ENCODE assay signal across 8 mouse cellular contexts in genomic region chr10:122008731-122009391, GRCm38 (mm10). TPM values are rescaled to one million over a fixed set of nuclear protein-coding genes. Genes with fewer than 3 reads are reported as not detected.
DNase-seq lines count a peak whose midpoint lies in the region; ATAC-seq and TF ChIP-seq lines count a peak whose summit lies in the region.

No protein-coding gene starts in this region.

- no peaks in the 10 kb centered on the region for H3K36me3 ChIP-seq in limb, embryonic 13.5 days
- no peaks in the 10 kb centered on the region for H3K36me3 ChIP-seq in midbrain, embryonic 13.5 days

- H3K4me1 ChIP-seq in brown adipose tissue, adult 24 weeks (ENCODE audit: control insufficient read depth, insufficient read depth, insufficient read length, low read length) = peaks cover 19% of the 10 kb centered on the region; the same call in 1 of the 2 replicates
- H3K4me1 ChIP-seq in limb, embryonic 13.5 days = peaks cover 26% of the 10 kb centered on the region
- H3K4me1 ChIP-seq in midbrain, embryonic 13.5 days (replicated peaks) = peaks cover 24% of the 10 kb centered on the region

- intact Hi-C loops in gastrocnemius, adult 2 months (cut with DNase I) = no loop called here
- intact Hi-C loops in heart, postnatal 25 days (cut with DNase I) = loop anchor here (5.0 kb wide), 1 partner anchor 37 kb away; no protein-coding TSS in a partner anchor

- peak; percentile 54; the same call in 1 of the 2 replicates for ATAC-seq in limb, embryonic 13.5 days (ENCODE audit: low FRiP score, low read depth)
- peak; percentile 80 for ATAC-seq in midbrain, embryonic 13.5 days

- no peak for TF ChIP-seq CTCF in gastrocnemius, adult 2 months (IDR thresholded peaks at IDR 0.05)

- no peaks in the 10 kb centered on the region for H3K9me3 ChIP-seq in limb, embryonic 13.5 days
- no peaks in the 10 kb centered on the region for H3K9me3 ChIP-seq in midbrain, embryonic 13.5 days

- H3K9ac ChIP-seq in limb, embryonic 13.5 days = no peak overlapping the region
- H3K9ac ChIP-seq in midbrain, embryonic 13.5 days (replicated peaks) = no peak overlapping the region

- no peak for DNase-seq in gastrocnemius, adult 2 months
- DNase-seq in gastrocnemius, postnatal 25 days = no peak
- DNase-seq in heart, postnatal 25 days (ENCODE audit: low spot score) = peak; percentile 9
- no peak for DNase-seq in frontal cortex, adult 2 months (ENCODE audit: extremely low spot score in 1 of 2, low spot score in 1 of 2)
- DNase-seq in testis, postnatal 10 days (ENCODE audit: low spot score) = no peak

- WGBS in limb, embryonic 13.5 days = 36% methylated on average over 12 of the region's 12 CpGs
- WGBS in midbrain, embryonic 13.5 days = 55% methylated on average over 12 of the region's 12 CpGs

- no peaks in the 10 kb centered on the region for H3K27me3 ChIP-seq in limb, embryonic 13.5 days
- H3K27me3 ChIP-seq in midbrain, embryonic 13.5 days = no peaks in the 10 kb centered on the region

- peak overlapping the region; percentile 17 for H3K4me2 ChIP-seq in limb, embryonic 13.5 days (replicated peaks)
- no peak overlapping the region for H3K4me2 ChIP-seq in midbrain, embryonic 13.5 days (replicated peaks)

- peak overlapping the region; percentile 47 for H3K4me3 ChIP-seq in gastrocnemius, adult 2 months
- H3K4me3 ChIP-seq in brown adipose tissue, adult 24 weeks (ENCODE audit: insufficient read depth, low read depth, low read length) = peak overlapping the region; percentile 0; the same call in 1 of the 2 replicates
- no peak overlapping the region for H3K4me3 ChIP-seq in limb, embryonic 13.5 days
- no peak overlapping the region for H3K4me3 ChIP-seq in midbrain, embryonic 13.5 days (replicated peaks)

- no peak overlapping the region for H3K27ac ChIP-seq in gastrocnemius, adult 2 months
- H3K27ac ChIP-seq in brown adipose tissue, adult 24 weeks (replicated peaks; ENCODE audit: low read depth, low read length) = peak overlapping the region; percentile 64
- H3K27ac ChIP-seq in limb, embryonic 13.5 days = no peak overlapping the region; the same call in 1 of the 2 replicates
- peak overlapping the region; percentile 8; the same call in 1 of the 2 replicates for H3K27ac ChIP-seq in midbrain, embryonic 13.5 days

RNA-seq across cellular contexts. Expression of gene Srgap1, which starts 38.3 kb away (rescaled TPM):
- total RNA-seq in gastrocnemius, adult 2 months (2021) = under 1 TPM; 0.38 to 0.89 TPM
- total RNA-seq in gastrocnemius, postnatal 25 days (2021) = 1 to 10 TPM; 1.4 to 1.7 TPM
- 1.0 and 1.2 TPM in 2 replicates for polyA plus RNA-seq in brown adipose tissue, adult 24 weeks (2012; ENCODE audit: insufficient read depth, insufficient read length, missing spikeins)
- total RNA-seq in heart, postnatal 25 days (2021) = 1 to 10 TPM; 2.0 to 2.4 TPM
- polyA plus RNA-seq in limb, embryonic 13.5 days (2015; fragmentation: Nextera tagmentation; extraction: Ambion mirVana) = 15.7 and 15.9 TPM in 2 replicates
- polyA plus RNA-seq in midbrain, embryonic 13.5 days (2015; fragmentation: Nextera tagmentation; extraction: Ambion mirVana) = 40.1 and 40.9 TPM in 2 replicates
- 8.8 TPM in 2 replicates for polyA plus RNA-seq in frontal cortex, adult 2 months (2012; rRNA removed)

Comparison
In these comparisons a context has a peak if more than half of its experiments do, and no peak if none do; other contexts are left out.
1. H3K27ac ChIP-seq: peak in brown adipose tissue, adult 24 weeks (single experiment) and midbrain, embryonic 13.5 days (single experiment); none in gastrocnemius, adult 2 months (single experiment) and limb, embryonic 13.5 days (single experiment).
2. H3K4me3 ChIP-seq: peak in gastrocnemius, adult 2 months (single experiment) and brown adipose tissue, adult 24 weeks (single experiment); none in limb, embryonic 13.5 days (single experiment) and midbrain, embryonic 13.5 days (single experiment).